Mouse (Mus musculus): ENCODE results near the gene Fam166a.
"Not testable (repeated sequence)": the region's sequence is repeated elsewhere in the genome, so short reads cannot be mapped to it uniquely, and the experiment has no call there.

The Fam166a gene

GRCm38 (mm10) chr2:25243342-25243741 lies 24.8 kb downstream of the Fam166a start:
- DNase-seq: no peak

- no peak for DNase-seq
These were observed 25.6 kb downstream of the Fam166a start for GRCm38 (mm10) chr2:25244144-25244543.

GRCm38 (mm10) chr2:25246183-25247072 lies 27.9 kb downstream of the Fam166a start, which contains the start of gene AL732309.1:
Gene AL732309.1, minus strand, starts transcription at chr2:25246863.
- DNase-seq: no peak

- DNase-seq: peak; percentile 44
These were observed 33.8 kb downstream of the Fam166a start for GRCm38 (mm10) chr2:25252331-25252730.

- DNase-seq: peak; percentile 88
These were observed 36.8 kb downstream of the Fam166a start, which contains the start of gene Tmem203 for GRCm38 (mm10) chr2:25255284-25255779. Gene Tmem203, plus strand, starts transcription at chr2:25255439.

DNA sequence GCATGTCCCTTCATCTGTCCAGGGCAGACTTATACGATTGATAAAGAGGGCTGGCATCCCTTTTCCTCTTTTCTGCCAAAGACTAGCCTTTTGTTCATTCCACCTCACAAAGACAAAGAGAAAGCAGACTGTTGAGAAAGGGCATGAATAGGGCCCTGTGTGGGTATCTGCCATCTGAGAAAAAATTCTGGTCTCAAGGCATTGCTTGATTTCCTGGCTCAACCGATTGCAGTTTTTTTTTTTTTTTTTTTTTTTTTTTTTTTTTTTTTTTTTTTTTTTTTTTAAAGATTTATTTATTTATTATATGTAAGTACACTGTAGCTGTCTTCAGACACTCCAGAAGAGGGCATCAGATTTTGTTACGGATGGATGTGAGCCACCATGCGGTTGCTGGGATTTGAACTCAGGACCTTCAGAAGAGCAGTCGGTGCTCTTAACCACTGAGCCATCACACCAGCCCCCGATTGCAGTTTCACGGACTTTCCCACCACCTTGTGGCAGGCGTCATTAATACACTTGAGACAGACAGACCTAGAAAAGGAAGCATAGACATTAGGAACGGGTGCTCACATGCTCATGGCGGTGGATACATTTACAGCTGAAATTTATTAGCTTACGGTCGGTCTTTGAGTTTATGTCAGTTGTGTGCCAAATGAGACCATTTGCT lies 38.0 kb downstream of the Fam166a start:
- peak; percentile 78 for DNase-seq

- not testable (repeated sequence) for DNase-seq
These were observed 38.7 kb downstream of the Fam166a start for GRCm38 (mm10) chr2:25257250-25257649.

DNA sequence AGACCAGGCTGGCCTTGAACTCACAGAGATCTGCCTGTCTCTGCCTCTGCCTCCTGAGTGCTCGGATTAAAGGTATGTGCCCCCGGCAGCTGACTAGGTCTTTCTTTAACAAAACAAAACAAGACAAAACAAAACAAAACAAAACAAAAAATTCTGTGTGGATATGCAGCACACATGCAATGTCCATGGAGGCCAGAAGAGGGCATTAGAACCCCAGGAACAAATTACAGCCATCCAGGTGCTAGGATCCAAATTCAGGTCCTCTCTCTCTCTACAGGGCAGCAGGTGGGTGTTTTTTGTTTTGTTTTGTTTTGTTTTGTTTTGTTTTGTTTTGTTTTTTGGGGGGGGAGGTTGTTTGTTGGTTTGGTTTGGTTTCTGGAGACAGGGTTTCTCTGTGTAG lies 40.3 kb downstream of the Fam166a start:
- DNase-seq: no peak

DNA sequence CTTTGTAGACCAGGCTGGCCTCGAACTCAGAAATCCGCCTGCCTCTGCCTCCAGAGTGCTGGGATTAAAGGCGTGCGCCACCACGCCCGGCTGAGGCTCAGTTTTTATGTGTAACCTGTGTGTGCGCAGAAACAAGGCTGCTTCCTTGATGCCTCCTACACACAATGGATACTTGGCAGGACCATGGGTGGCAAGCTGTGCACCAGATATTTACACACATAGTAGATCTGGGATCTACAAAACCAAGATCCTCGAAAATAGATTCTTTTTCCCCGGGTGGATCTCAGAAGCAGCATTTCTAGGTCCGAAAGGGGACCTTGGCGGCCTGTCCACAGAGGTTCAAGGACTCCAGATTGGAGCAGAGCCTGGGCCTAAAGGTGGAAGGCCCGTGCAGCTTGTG lies 43.3 kb downstream of the Fam166a start:
- no peak for DNase-seq

DNA sequence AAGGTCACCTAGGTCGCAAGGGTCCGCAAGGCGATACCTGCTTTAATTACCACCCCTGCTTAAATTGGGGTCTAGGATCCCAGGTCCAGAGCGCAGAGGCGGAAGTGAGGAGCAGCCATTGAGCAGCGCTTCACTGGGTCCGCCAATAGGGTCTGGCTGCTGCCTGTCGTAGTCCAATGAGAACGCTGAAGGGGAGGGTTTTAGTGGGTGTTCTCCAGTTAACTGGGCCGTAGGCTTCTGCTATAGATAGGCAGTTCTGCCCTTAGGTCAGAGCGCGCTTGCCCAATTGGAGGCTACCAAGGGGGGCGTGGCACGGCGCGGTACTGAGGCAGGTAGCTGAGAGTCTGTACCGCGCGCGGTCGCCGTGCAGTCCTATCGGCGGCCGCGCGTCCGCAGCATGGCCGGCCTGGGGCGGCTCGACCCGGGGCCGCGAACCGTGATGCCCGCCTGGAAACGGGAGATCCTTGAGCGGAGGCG lies 43.8 kb downstream of the Fam166a start, which contains the start of gene Tprn:
Gene Tprn (plus strand): TSS at position 328 of the 477 bp plus-strand sequence.
- DNase-seq: peak; percentile 97

DNA sequence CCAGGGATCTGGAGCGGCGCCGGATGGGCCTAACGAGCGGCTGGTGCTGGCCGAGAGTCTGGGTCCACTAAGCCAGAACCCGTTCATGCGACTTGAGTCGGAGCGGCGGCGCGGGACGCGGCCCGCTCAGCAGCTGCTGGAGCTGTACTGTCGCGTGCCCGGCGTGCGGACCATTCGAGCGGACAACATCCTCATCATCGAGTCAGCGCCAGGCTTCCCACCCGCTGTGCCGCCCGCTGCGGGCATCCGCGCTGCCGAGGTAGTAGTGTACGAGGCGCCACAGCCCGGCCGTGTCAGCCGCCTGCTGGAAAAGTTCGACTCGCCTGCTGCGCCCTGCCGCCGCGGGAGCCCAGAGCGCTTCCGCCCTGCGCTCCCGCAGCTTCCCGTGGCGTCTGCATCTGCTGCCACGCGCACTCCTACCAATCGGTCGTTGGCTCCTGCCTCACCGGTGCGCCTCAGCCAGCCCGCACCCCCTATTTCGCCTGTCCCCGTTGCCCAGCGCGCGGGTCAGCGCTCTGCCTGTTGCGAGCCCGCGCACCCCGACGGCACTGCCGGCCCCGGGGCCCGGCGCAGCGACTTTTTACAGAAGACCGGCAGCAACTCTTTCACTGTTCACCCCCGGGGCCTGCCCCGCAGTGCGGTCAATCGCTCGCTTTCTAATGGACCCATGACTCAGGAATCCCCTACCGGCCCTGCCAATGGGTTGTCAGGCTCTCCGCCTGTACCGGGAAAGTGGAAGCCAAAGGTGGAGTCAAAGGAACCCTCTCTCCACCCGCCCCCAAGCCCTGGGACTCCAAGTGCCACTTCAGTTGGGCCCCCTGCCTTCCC lies 44.5 kb downstream of the Fam166a start:
- DNase-seq: peak; percentile 74

GRCm38 (mm10) chr2:25263623-25264285 lies 45.2 kb downstream of the Fam166a start:
- no peak for DNase-seq

DNA sequence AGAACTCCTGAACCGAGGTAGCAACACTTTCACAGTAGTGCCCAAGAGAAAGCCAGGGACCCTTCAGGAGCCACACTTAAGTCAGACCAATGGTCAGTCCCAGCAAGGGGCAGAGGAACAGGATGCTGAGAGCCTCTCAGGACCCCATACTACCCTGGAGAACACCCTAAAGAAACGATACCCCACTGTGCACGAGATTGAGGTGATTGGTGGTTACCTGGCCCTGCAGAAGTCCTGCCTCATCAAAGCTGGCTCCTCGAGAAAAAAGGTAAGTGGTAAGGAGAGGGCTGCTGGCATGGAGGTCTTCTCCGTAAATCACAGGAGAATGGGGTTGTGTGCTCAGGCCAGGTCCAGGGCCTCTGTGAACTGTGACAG lies 45.7 kb downstream of the Fam166a start:
- no peak for DNase-seq

DNA sequence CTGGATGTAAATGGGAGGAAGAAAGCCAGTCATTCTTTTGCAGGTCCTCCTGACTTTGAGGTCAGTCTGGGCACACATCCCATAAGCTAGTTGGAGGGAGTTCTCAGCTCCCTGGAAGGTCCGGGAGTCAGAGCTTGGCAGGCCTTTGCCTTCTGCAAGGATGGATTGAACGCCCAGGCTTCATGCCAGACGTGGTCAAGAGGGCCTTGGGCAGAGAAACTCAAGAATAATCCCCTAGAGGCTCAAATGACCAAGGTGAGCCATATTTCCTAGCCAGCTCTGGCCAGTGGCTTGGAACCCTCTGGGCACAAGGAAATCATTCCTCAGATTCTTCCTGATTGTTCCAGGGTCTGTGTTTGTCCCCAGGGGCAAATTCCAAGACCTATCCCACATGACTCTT lies 46.3 kb downstream of the Fam166a start:
- DNase-seq: no peak

GRCm38 (mm10) chr2:25265897-25266656 lies 47.5 kb downstream of the Fam166a start:
- DNase-seq: no peak

- no peak for DNase-seq
These were observed 48.2 kb downstream of the Fam166a start for GRCm38 (mm10) chr2:25266720-25267119.

DNA sequence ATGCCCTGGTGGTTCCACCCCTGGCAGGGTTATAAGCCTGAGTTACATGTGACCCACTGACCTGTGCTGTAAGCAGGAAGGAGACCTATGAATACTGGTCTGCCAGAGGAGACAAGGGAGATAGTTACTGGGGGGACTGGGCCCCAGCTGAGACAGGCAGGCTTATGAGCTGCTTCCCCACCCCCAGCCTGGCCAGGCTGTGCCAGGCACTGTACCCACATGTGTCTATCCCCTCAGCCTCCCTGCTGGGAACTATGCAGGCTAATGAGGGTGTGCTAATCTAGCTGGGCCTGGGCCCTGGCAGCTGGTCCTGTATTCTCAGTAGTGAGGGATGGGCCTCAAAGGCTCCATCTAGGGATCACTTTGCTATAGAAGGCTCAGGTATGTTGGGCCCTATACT lies 48.7 kb downstream of the Fam166a start:
- no peak for DNase-seq

DNA sequence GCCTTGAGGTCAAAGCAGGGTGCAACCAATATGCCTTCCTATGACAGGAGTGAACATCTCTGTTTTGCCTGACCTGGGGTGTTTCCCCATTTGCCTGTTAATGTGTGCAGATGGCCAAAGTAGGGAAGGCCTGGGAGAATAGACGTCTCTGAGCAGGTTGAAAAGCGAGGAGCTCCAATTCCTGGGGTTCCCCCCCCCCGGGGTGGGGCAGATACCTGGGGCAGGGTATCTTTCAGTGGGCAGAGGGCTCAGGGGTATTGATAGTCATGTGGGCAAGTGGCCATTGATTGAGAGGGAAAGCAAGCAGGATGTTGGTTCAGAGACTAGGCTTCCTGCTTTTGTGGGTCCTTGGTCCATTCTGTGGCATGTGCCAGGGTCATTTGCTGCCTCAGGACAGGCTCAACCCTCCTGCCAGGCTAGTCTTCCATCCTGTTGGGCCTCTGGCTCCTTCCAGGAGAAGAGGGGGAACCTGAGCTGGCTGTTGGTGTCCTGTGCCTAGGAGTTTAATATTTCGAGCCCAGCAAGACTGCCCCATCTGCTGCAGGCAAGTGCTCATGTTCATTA lies 49.3 kb downstream of the Fam166a start:
- no peak for DNase-seq
